Mouse (Mus musculus): ENCODE data around the gene Pax2. TPM values are rescaled to one million over a fixed set of nuclear protein-coding genes. Genes with fewer than 3 reads are reported as not detected.

Gene Pax2
- polyA plus RNA-seq, 1 experiment, result not detected

DNA sequence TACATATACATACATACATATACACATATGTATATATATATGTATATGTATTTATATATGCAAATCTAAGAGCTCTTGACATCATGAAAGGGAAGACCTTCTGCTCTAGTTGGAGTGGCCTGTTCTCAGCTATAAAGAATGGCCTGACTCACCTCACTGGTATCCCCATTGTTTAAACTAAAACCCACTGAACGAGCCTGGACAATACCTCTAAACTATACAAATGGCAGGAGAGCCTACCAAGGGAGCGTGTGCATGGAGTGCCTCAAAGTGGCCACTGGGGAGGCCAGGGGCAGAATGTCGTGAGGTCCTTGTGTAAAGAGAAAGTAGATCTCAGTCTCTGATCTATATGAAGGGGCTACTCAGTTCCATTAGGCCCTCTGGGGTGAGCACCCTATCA lies 26.1 kb downstream of the Pax2 start:
- no peaks in the 10 kb centered on the region for H3K36me3 ChIP-seq (ENCODE audit: control insufficient read depth, insufficient read depth)
- TF ChIP-seq CEBPB (IDR thresholded peaks at IDR 0.05; ENCODE audit: low read depth) (no peak), USF1 (IDR thresholded peaks at IDR 0.05; ENCODE audit: low read depth) (no peak), MAX (IDR thresholded peaks at IDR 0.05) (no peak), MYOD1 (IDR thresholded peaks at IDR 0.05; ENCODE audit: control insufficient read depth, insufficient read length, low read depth) (no peak), MYOG (IDR thresholded peaks at IDR 0.05; ENCODE audit: control insufficient read depth, extremely low read depth, insufficient read length) (no peak), CTCF (IDR thresholded peaks at IDR 0.05; ENCODE audit: control insufficient read depth, insufficient read depth, insufficient read length) (no peak), FOSL1 (IDR thresholded peaks at IDR 0.05; ENCODE audit: insufficient read depth, low read length, poor library complexity, severe bottlenecking) (no peak)
- peaks cover 58% of the 10 kb centered on the region for H3K27me3 ChIP-seq (ENCODE audit: control insufficient read depth, insufficient read depth, insufficient read length)
- H3ac ChIP-seq (ENCODE audit: control insufficient read depth, insufficient read length, low read depth), result no peak overlapping the region
- H3K79me3 ChIP-seq (ENCODE audit: low read depth), result no peaks in the 10 kb centered on the region
- H3K4me3 ChIP-seq (ENCODE audit: insufficient read depth, poor library complexity, severe bottlenecking), result no peak overlapping the region
- no peaks in the 10 kb centered on the region for H3K79me2 ChIP-seq (ENCODE audit: control insufficient read depth, insufficient read depth)

DNA sequence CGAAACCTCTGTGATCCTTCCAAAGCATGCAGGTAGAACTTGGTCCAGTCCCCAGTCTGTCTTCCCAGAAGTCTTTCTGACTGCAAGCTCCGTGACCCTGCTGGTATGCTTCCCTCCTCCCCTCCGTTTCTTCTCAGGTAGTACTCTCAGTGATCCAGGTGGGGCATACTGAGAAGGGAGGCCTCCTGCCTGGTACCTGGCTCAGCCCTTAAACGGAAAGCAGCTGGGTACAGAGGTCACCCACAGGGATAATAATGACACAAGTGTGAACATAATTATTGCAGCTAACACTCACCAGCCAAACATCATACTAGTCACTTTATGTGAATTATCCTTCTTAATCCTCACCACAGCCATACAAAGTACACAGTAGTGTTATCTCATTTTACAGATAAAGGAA lies 28.5 kb downstream of the Pax2 start:
- TF ChIP-seq MYOD1 (IDR thresholded peaks at IDR 0.05; ENCODE audit: control insufficient read depth, insufficient read length, low read depth), result no peak
- no peak for TF ChIP-seq FOSL1 (IDR thresholded peaks at IDR 0.05; ENCODE audit: insufficient read depth, low read length, poor library complexity, severe bottlenecking)
- TF ChIP-seq CEBPB (IDR thresholded peaks at IDR 0.05; ENCODE audit: low read depth), result no peak
- no peak for TF ChIP-seq USF1 (IDR thresholded peaks at IDR 0.05; ENCODE audit: low read depth)
- H3K36me3 ChIP-seq (ENCODE audit: control insufficient read depth, insufficient read depth), result no peaks in the 10 kb centered on the region
- H3ac ChIP-seq (ENCODE audit: control insufficient read depth, insufficient read length, low read depth), result no peak overlapping the region
- no peaks in the 10 kb centered on the region for H3K79me2 ChIP-seq (ENCODE audit: control insufficient read depth, insufficient read depth)
- peaks cover 63% of the 10 kb centered on the region for H3K27me3 ChIP-seq (ENCODE audit: control insufficient read depth, insufficient read depth, insufficient read length)
- H3K4me3 ChIP-seq (ENCODE audit: insufficient read depth, poor library complexity, severe bottlenecking), result no peak overlapping the region
- H3K79me3 ChIP-seq (ENCODE audit: low read depth), result no peaks in the 10 kb centered on the region

DNA sequence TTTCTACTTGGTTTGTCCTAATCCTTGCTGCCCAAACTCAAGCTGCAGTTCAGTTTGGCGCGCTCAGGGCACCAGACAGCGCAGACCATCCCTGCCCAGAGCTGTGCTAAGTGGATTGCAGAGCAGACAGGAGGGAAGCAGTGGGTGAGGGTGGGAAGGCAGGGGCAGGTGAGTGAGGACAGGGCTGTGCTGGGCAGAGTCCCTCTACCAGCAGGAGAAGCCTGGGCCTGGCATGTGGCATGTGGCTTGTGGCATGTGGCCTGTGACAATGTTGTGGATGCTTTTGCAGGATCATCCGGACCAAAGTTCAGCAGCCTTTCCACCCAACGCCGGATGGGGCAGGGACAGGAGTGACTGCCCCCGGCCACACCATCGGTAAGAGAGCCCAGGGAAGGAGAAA lies 32.6 kb downstream of the Pax2 start:
- no peaks in the 10 kb centered on the region for H3K36me3 ChIP-seq (ENCODE audit: control insufficient read depth, insufficient read depth)
- TF ChIP-seq CTCF (IDR thresholded peaks at IDR 0.05; ENCODE audit: control insufficient read depth, insufficient read depth, insufficient read length) (no peak), MAX (IDR thresholded peaks at IDR 0.05) (no peak), CEBPB (IDR thresholded peaks at IDR 0.05; ENCODE audit: low read depth) (no peak), MYOG (IDR thresholded peaks at IDR 0.05; ENCODE audit: control insufficient read depth, extremely low read depth, insufficient read length) (no peak), FOSL1 (IDR thresholded peaks at IDR 0.05; ENCODE audit: insufficient read depth, low read length, poor library complexity, severe bottlenecking) (no peak), USF1 (IDR thresholded peaks at IDR 0.05; ENCODE audit: low read depth) (no peak), MYOD1 (IDR thresholded peaks at IDR 0.05; ENCODE audit: control insufficient read depth, insufficient read length, low read depth) (no peak)
- H3K4me3 ChIP-seq (ENCODE audit: insufficient read depth, poor library complexity, severe bottlenecking), result no peak overlapping the region
- no peak overlapping the region for H3ac ChIP-seq (ENCODE audit: control insufficient read depth, insufficient read length, low read depth)
- H3K79me3 ChIP-seq (ENCODE audit: low read depth), result no peaks in the 10 kb centered on the region
- H3K79me2 ChIP-seq (ENCODE audit: control insufficient read depth, insufficient read depth), result no peaks in the 10 kb centered on the region
- H3K27me3 ChIP-seq (ENCODE audit: control insufficient read depth, insufficient read depth, insufficient read length), result peaks cover 90% of the 10 kb centered on the region

DNA sequence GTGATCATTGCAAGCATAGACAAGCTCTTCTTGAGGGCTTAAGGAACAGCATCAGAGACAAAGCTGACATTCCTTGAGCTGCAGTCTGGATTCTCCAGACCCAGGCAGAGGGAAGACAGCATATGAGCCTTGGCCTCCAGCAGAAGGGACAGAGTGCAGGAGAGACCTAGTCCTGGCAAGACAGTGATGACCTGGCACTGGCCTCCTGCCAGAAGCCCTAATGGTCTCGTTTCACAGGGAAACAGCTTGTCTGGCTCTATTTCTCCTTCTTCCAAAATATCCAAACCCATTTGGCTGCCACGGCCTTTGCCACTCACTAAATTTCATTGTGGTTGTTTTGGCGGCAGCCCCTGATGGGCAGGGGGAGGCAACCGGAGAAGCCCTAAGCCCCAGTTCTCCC lies 36.1 kb downstream of the Pax2 start:
- Histone ChIP-seq H3K27me3 (ENCODE audit: control insufficient read depth, insufficient read depth, insufficient read length) (peaks cover 80% of the 10 kb centered on the region), H3K79me3 (ENCODE audit: low read depth) (no peaks in the 10 kb centered on the region), H3K36me3 (ENCODE audit: control insufficient read depth, insufficient read depth) (no peaks in the 10 kb centered on the region), H3K4me3 (ENCODE audit: insufficient read depth, poor library complexity, severe bottlenecking) (no peak overlapping the region), H3ac (ENCODE audit: control insufficient read depth, insufficient read length, low read depth) (no peak overlapping the region), H3K79me2 (ENCODE audit: control insufficient read depth, insufficient read depth) (no peaks in the 10 kb centered on the region)
- TF ChIP-seq MYOG (IDR thresholded peaks at IDR 0.05; ENCODE audit: control insufficient read depth, extremely low read depth, insufficient read length), result no peak
- TF ChIP-seq USF1 (IDR thresholded peaks at IDR 0.05; ENCODE audit: low read depth), result no peak
- TF ChIP-seq CEBPB (IDR thresholded peaks at IDR 0.05; ENCODE audit: low read depth), result no peak
- no peak for TF ChIP-seq MAX (IDR thresholded peaks at IDR 0.05)
- TF ChIP-seq CTCF (IDR thresholded peaks at IDR 0.05; ENCODE audit: control insufficient read depth, insufficient read depth, insufficient read length), result no peak
- no peak for TF ChIP-seq MYOD1 (IDR thresholded peaks at IDR 0.05; ENCODE audit: control insufficient read depth, insufficient read length, low read depth)
- TF ChIP-seq FOSL1 (IDR thresholded peaks at IDR 0.05; ENCODE audit: insufficient read depth, low read length, poor library complexity, severe bottlenecking), result no peak

DNA sequence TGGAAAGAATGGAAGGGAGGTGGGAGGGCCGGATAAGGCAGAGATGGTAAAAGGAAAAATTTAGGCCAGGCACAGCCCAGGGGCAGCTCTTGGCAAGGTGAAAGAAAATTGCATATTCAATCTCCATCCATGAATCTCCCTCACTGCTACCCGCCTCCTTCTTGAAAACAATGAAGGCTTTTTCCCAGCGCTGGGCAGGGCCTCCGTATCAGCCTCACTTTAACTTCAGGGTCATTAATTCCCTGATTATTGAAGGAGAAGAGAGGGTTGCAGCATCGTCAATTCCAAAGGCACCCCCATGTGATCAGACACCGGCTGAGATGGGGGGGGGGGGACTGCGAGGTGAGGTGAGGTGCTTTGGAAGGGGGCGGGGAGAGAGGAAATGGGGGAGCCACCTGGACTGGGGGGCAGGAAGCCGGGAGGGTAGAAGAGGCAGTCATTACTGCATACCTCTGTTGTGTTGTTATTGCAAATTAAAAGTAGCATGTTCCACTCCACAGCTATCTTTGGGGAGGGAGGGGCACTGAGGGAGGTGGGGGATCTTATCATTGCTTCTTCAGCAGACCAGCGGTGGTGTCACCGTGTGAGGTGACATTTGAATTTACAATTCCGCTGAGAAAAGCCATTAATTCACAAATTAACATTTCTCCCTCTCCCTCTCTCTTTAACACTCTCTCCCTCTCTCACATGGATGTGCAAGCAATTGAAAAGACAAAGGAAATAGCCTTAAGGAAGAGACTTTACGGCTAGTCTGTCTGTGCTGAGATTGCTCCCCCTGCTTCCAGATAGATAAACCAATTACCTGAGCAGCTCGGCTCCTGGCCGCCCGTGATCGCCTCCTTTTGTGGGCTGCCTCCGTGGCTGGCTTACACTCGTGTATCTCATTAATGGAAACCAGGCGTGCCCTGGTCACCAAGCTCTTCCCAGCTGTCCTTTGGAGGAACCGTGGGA lies 41.5 kb downstream of the Pax2 start:
- H3K79me2 ChIP-seq (ENCODE audit: control insufficient read depth, insufficient read depth), result no peaks in the 10 kb centered on the region
- TF ChIP-seq FOSL1 (IDR thresholded peaks at IDR 0.05; ENCODE audit: insufficient read depth, low read length, poor library complexity, severe bottlenecking) (no peak), CTCF (IDR thresholded peaks at IDR 0.05; ENCODE audit: control insufficient read depth, insufficient read depth, insufficient read length) (no peak), MAX (IDR thresholded peaks at IDR 0.05) (no peak)
- no peaks in the 10 kb centered on the region for H3K36me3 ChIP-seq (ENCODE audit: control insufficient read depth, insufficient read depth)
- H3K27me3 ChIP-seq (ENCODE audit: control insufficient read depth, insufficient read depth, insufficient read length), result peaks cover 75% of the 10 kb centered on the region
- no peak overlapping the region for H3ac ChIP-seq (ENCODE audit: control insufficient read depth, insufficient read length, low read depth)
- no peaks in the 10 kb centered on the region for H3K79me3 ChIP-seq (ENCODE audit: low read depth)
- H3K4me3 ChIP-seq (ENCODE audit: insufficient read depth, poor library complexity, severe bottlenecking), result no peak overlapping the region

DNA sequence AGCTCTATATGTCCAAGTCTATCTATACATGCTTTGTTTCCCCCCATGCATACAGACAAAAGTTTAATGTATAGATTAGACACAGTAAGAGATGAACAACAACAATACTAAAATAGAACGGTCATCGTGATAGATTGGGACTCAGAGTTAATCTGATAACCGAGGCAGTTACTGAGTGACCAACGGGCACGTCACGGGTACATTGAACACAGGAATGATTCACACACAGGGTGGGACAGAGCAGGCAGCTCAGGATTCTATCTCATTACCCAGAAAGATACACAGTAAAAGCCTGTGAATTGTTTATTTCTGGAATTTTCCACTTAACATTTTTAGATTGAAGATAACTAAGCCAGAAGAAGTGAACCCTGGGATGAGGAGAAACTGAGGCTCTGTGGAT lies 42.9 kb downstream of the Pax2 start:
- no peaks in the 10 kb centered on the region for H3K36me3 ChIP-seq (ENCODE audit: control insufficient read depth, insufficient read depth)
- H3K4me3 ChIP-seq (ENCODE audit: insufficient read depth, poor library complexity, severe bottlenecking), result no peak overlapping the region
- TF ChIP-seq MYOD1 (IDR thresholded peaks at IDR 0.05; ENCODE audit: control insufficient read depth, insufficient read length, low read depth), result no peak
- no peak for TF ChIP-seq FOSL1 (IDR thresholded peaks at IDR 0.05; ENCODE audit: insufficient read depth, low read length, poor library complexity, severe bottlenecking)
- no peak for TF ChIP-seq MAX (IDR thresholded peaks at IDR 0.05)
- TF ChIP-seq USF1 (IDR thresholded peaks at IDR 0.05; ENCODE audit: low read depth), result no peak
- TF ChIP-seq CEBPB (IDR thresholded peaks at IDR 0.05; ENCODE audit: low read depth), result no peak
- TF ChIP-seq MYOG (IDR thresholded peaks at IDR 0.05; ENCODE audit: control insufficient read depth, extremely low read depth, insufficient read length), result no peak
- no peak for TF ChIP-seq CTCF (IDR thresholded peaks at IDR 0.05; ENCODE audit: control insufficient read depth, insufficient read depth, insufficient read length)
- H3ac ChIP-seq (ENCODE audit: control insufficient read depth, insufficient read length, low read depth), result no peak overlapping the region
- H3K79me3 ChIP-seq (ENCODE audit: low read depth), result no peaks in the 10 kb centered on the region
- no peaks in the 10 kb centered on the region for H3K79me2 ChIP-seq (ENCODE audit: control insufficient read depth, insufficient read depth)
- H3K27me3 ChIP-seq (ENCODE audit: control insufficient read depth, insufficient read depth, insufficient read length), result peaks cover 75% of the 10 kb centered on the region

Measured in C2C12 (cell line).